Mouse (Mus musculus) heart, adult 2 months (tissue): ENCODE data around the gene Stac2.

Experiments used
- CTCF ChIP-seq: fragments of 200-600 bp; IDR thresholded peaks from 2 replicates; pipeline ENCODE4 v1.8.1; 2022; ENCODE audit warnings: antibody characterized with exemption, mild to moderate bottlenecking, moderate library complexity
- EP300 ChIP-seq: fragments of 200-500 bp; IDR thresholded peaks from 2 replicates; pipeline ENCODE4 v1.6.1; 2011; ENCODE audit warnings: low read depth, low read length, control low read depth; ENCODE audit not compliant: insufficient read depth

- TF ChIP-seq CTCF (no peak), EP300 (no peak)
Observed at GRCm38 (mm10) chr11:98005076-98005475, 48.2 kb downstream of the Stac2 start.
